Mouse (Mus musculus) liver, embryonic 11.5 days (tissue): Measurements from ENCODE around the gene Reep1. TPM values are rescaled to one million over a fixed set of nuclear protein-coding genes. Genes with fewer than 3 reads are reported as not detected.

Experiments
- ATAC-seq: fragments of 200-750 bp; cut with Nextera tagmentation; replicated peaks from 2 replicates; pipeline ENCODE4 v1.8.0; 2017; ENCODE audit warnings: moderate number of reproducible peaks, mild to moderate bottlenecking, moderate TSS enrichment, moderate library complexity; ENCODE audit not compliant: low FRiP score
- DNase-seq: peaks from one replicate; pipeline ENCODE4 v3.0.0-alpha.2; 2017; ENCODE audit warnings: low spot score
- H3K27ac ChIP-seq: fragments of 300-500 bp; sonication (generic); 2 replicates; pipeline ENCODE4 v1.5.1; 2014; ENCODE audit warnings: mild to moderate bottlenecking, low read depth, low read length, control low read depth
- H3K27me3 ChIP-seq: fragments of 300-500 bp; sonication (generic); replicated peaks from 2 replicates; pipeline ENCODE4 v1.6.1; 2014; ENCODE audit warnings: low read length, mixed read lengths; ENCODE audit not compliant: control insufficient read depth, insufficient read depth
- H3K36me3 ChIP-seq: fragments of 300-500 bp; sonication (generic); 2 replicates; pipeline ENCODE4 v1.6.1; 2014; ENCODE audit warnings: mild to moderate bottlenecking, low read length, moderate library complexity, mixed read lengths; ENCODE audit not compliant: control insufficient read depth, insufficient read depth
- H3K4me1 ChIP-seq: fragments of 300-500 bp; sonication (generic); replicated peaks from 2 replicates; pipeline ENCODE4 v1.6.1; 2014; ENCODE audit warnings: low read length, mixed read lengths; ENCODE audit not compliant: control insufficient read depth, insufficient read depth
- H3K4me2 ChIP-seq: fragments of 300-500 bp; sonication (generic); 2 replicates; pipeline ENCODE4 v1.6.1; 2014; ENCODE audit warnings: mild to moderate bottlenecking, control low read depth, moderate library complexity
- H3K4me3 ChIP-seq: fragments of 300-500 bp; sonication (generic); 2 replicates; pipeline ENCODE4 v1.5.1; 2014; ENCODE audit warnings: low read depth, low read length, control low read depth
- H3K9ac ChIP-seq: fragments of 300-500 bp; sonication (generic); 2 replicates; pipeline ENCODE4 v1.6.1; 2014; ENCODE audit warnings: low read depth, low read length, control low read depth
- H3K9me3 ChIP-seq: fragments of 300-500 bp; sonication (generic); 2 replicates; pipeline ENCODE4 v1.6.1; 2016; ENCODE audit warnings: low read length, inconsistent platforms, mixed read lengths; ENCODE audit not compliant: control insufficient read depth
- WGBS: fragments of 180-500 bp; shearing (Covaris S2); extraction: QIAGEN DNeasy Blood & Tissue Kit; methylation state at CpG from one replicate; pipeline ENCODE4 v1.1.7; 2014; 5-methylcytosine and 5-hydroxymethylcytosine counted together
- polyA plus RNA-seq: library from polyadenylated mRNA; unstranded; fragments of >200 nt; fragmentation: Nextera tagmentation; extraction: Ambion mirVana; gene quantifications from 2 replicates; pipeline ENCODE4 v1.2.1, GENCODE M21; 2014

Reep1 gene
- polyA plus RNA-seq, 1 experiment from 2014 or later, result 11.1 TPM

DNA sequence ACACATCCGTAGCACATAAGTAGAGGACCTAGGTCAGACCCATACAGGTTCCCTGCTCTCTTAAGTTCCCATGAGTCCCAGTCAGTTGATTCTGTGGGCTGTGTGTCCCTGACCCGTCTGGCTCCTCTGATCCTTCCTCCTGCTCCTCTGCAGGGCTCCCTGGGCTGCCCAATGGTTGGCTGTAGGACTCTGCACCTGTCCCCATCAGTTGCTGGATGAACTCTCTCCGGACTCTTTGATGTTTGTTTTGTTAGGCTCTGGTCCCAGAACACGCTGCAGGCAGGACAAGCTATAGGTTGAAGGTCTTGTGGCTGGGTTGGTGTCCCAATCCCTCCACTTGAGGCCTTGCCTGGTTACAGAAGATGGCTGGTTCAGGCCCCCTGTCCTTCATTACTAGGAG lies 51.4 kb downstream of the Reep1 start:
- no peak for DNase-seq
- H3K27ac ChIP-seq, result no peak overlapping the region
- 0 out of 2 replicates have a peak, but pooled peaks have one; percentile 18 for ATAC-seq
- H3K36me3 ChIP-seq, result no peaks in the 10 kb centered on the region
- H3K4me2 ChIP-seq, result no peak overlapping the region
- H3K27me3 ChIP-seq, result no peaks in the 10 kb centered on the region
- WGBS, result 86% methylated on average over 4 of the region's 4 CpGs
- H3K9ac ChIP-seq, result no peak overlapping the region
- no peaks in the 10 kb centered on the region for H3K9me3 ChIP-seq
- H3K4me1 ChIP-seq, result no peaks in the 10 kb centered on the region
- H3K4me3 ChIP-seq, result no peak overlapping the region

DNA sequence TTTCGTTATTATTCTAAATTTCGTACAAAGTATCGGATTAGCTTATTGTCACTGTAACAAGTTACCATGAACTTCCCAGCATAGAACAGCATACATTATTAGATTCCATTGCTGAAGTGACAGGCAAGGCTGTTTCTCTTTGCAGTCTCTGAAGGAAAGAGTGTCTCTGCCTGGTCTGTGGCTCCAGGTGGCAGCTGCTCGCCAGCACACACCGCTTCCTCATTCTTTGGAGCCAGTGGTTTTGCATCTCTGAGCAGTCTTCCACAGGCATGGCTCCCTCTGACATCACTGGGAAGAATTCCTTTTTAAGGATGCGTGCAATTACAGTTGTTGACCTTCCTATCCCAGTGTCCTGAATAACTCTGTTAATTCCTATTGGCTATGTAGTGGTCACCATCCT lies 52.7 kb downstream of the Reep1 start:
- H3K4me3 ChIP-seq, result no peak overlapping the region
- H3K9me3 ChIP-seq, result no peaks in the 10 kb centered on the region
- DNase-seq, result no peak
- H3K27me3 ChIP-seq, result no peaks in the 10 kb centered on the region
- no peaks in the 10 kb centered on the region for H3K4me1 ChIP-seq
- ATAC-seq, result no peak
- no peaks in the 10 kb centered on the region for H3K36me3 ChIP-seq
- WGBS, result 79% methylated on average over 6 of the region's 6 CpGs
- no peak overlapping the region for H3K4me2 ChIP-seq
- H3K27ac ChIP-seq, result no peak overlapping the region
- no peak overlapping the region for H3K9ac ChIP-seq

DNA sequence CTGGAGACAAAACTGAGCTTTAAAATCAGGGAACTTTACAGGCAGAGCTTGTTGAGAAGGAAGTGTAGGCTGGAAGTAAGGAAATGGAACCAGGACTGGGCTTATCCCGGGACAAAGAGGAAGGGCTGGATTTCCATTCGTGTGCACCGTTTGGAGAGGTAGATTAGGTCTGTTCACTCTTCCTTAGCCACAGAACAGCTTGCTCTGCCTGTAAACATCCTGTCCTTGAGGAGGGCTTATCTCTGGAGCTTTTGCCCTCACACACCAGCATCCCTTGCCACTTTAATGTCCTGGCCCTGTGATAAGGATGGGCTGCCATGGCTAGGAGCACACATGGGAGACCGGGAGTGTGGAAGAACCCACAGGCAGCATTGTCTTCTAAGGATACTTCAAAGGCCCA lies 60.4 kb downstream of the Reep1 start:
- 0 out of 2 replicates have a peak, but pooled peaks cover 5% of the 10 kb centered on the region for H3K9me3 ChIP-seq
- ATAC-seq, result 0 out of 2 replicates have a peak, but pooled peaks have one; percentile 34
- WGBS, result 27% methylated on average over 4 of the region's 4 CpGs

DNA sequence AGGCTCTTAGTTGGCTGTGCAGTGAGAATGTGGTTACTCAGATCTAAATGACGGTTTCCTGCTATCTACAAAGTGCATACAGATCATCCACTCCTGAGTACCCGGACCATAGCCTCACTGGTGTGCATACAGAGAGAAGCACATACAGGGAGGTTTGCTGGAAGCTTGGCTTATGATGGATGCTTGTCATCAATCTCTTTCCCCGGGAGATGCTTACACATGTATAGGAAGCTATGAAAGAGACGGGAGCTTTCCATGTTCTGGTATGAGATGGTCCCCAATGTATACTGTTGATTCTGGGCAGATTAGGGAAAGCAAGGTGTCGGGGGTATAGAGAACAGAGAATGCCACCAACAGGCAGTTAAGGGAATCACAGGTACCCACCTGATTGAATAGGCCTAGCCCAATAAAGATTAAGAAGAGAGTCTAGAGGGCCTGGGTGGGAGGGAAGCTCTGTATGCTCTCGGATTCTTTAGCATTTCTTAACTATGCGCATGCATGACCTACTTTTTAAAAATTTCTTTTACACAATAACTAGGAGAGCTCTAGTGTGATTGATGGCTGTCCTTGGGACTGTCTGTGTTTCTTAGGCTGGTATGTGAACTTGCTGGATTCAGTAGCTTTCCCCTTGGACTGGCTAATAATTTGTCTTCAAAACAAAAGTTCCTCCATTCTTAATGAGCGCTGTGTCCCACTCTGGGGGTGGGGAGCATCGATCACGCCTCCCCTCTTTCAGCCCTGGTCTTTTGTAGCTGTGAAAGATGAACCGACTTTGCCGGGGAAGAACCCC lies 62.7 kb downstream of the Reep1 start:
- Histone ChIP-seq H3K4me1 (0 out of 2 replicates have a peak, but pooled peaks cover 4% of the 10 kb centered on the region), H3K4me3 (no peak overlapping the region), H3K4me2 (no peak overlapping the region), H3K27ac (no peak overlapping the region), H3K9me3 (0 out of 2 replicates have a peak, but pooled peaks cover 5% of the 10 kb centered on the region), H3K9ac (no peak overlapping the region), H3K36me3 (no peaks in the 10 kb centered on the region), H3K27me3 (no peaks in the 10 kb centered on the region)
- WGBS, result 75% methylated on average over 12 of the region's 12 CpGs
- no peak for DNase-seq
- ATAC-seq, result no peak

More for the DNA sequence above, 60.4 kb downstream of the Reep1 start:
- no peak for DNase-seq
- no peak overlapping the region for H3K4me3 ChIP-seq
- H3K4me1 ChIP-seq, result 0 out of 2 replicates have a peak, but pooled peaks cover 4% of the 10 kb centered on the region
- H3K27ac ChIP-seq, result no peak overlapping the region; the same call in 1 of the 2 replicates
- no peak overlapping the region for H3K4me2 ChIP-seq
- no peak overlapping the region for H3K9ac ChIP-seq
- H3K36me3 ChIP-seq, result no peaks in the 10 kb centered on the region
- no peaks in the 10 kb centered on the region for H3K27me3 ChIP-seq

DNA sequence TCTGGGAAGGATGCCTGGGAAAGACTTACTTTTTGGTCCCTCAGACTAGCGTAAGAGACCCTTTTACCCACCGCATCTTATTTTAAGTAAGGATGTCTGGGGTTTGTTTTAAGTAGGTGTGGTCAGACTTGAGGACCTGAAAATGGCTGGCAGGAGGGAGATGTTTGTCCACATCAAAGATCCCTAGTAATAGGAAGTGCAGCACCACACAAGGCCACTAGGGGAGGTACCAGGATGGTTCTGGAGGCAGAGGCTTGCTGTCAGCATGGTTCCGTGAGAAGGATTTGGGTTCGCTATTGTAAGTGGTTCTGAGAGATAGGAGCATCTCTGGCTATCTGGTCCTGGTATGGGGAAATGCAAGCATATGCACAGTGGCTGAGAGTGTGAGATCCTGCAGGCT lies 63.5 kb downstream of the Reep1 start:
- H3K4me3 ChIP-seq, result no peak overlapping the region
- H3K36me3 ChIP-seq, result no peaks in the 10 kb centered on the region
- DNase-seq, result no peak
- H3K27ac ChIP-seq, result no peak overlapping the region
- ATAC-seq, result no peak
- 0 out of 2 replicates have a peak, but pooled peaks cover 5% of the 10 kb centered on the region for H3K9me3 ChIP-seq
- H3K27me3 ChIP-seq, result no peaks in the 10 kb centered on the region
- H3K4me1 ChIP-seq, result 0 out of 2 replicates have a peak, but pooled peaks cover 4% of the 10 kb centered on the region
- H3K4me2 ChIP-seq, result no peak overlapping the region
- 96% methylated on average over 4 of the region's 4 CpGs for WGBS
- no peak overlapping the region for H3K9ac ChIP-seq

DNA sequence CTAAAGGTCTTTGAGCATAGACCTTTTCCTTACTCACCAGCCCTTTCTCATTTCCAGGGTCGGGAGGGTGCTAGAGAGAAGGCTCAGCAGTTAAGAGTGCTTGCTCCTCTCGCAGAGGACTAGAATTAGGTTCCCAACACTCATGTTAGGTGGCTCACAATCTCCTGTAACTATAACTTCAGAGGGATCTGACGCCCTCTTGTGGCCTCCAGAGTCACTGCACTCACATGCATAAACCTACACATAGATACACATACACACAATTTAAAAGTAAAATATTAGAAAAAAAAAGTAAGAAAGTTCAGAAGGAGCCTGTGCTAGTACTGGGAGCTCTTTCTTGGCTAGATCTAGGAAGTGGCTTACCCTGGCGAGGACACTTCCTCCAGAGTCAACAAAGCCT lies 63.9 kb downstream of the Reep1 start:
- Histone ChIP-seq H3K4me3 (no peak overlapping the region), H3K27me3 (no peaks in the 10 kb centered on the region), H3K36me3 (no peaks in the 10 kb centered on the region), H3K27ac (no peak overlapping the region), H3K9me3 (0 out of 2 replicates have a peak, but pooled peaks cover 5% of the 10 kb centered on the region), H3K4me1 (0 out of 2 replicates have a peak, but pooled peaks cover 4% of the 10 kb centered on the region), H3K4me2 (no peak overlapping the region), H3K9ac (no peak overlapping the region)
- no peak for DNase-seq
- no peak for ATAC-seq
- WGBS, result 88% methylated on average over 4 of the region's 4 CpGs

DNA sequence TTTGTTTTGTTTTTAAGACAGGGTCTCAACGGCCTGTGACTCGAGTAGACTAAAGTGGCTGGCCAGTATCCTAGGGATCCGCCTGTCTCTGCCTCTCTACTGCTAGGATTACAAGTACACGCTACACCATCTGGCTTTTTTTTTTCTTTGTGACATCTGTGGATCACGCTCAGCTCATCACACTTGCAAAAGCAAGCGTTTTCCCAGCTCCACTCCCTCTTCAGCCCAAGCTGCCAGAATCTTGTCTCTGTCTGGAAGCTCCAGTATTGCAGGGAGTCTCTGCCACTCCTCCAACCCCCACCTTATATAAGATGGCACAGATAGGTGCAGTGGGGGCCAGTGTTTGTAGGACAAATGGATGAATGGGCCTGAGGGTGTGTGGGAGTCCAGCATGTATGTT lies 64.8 kb downstream of the Reep1 start:
- H3K4me2 ChIP-seq, result no peak overlapping the region
- H3K4me1 ChIP-seq, result 0 out of 2 replicates have a peak, but pooled peaks cover 4% of the 10 kb centered on the region
- 89% methylated on average over 6 of the region's 6 CpGs for WGBS
- no peak overlapping the region for H3K9ac ChIP-seq
- no peak for ATAC-seq
- H3K4me3 ChIP-seq, result no peak overlapping the region
- H3K9me3 ChIP-seq, result 0 out of 2 replicates have a peak, but pooled peaks cover 5% of the 10 kb centered on the region
- H3K27ac ChIP-seq, result no peak overlapping the region
- H3K27me3 ChIP-seq, result no peaks in the 10 kb centered on the region
- no peaks in the 10 kb centered on the region for H3K36me3 ChIP-seq
- DNase-seq, result no peak

DNA sequence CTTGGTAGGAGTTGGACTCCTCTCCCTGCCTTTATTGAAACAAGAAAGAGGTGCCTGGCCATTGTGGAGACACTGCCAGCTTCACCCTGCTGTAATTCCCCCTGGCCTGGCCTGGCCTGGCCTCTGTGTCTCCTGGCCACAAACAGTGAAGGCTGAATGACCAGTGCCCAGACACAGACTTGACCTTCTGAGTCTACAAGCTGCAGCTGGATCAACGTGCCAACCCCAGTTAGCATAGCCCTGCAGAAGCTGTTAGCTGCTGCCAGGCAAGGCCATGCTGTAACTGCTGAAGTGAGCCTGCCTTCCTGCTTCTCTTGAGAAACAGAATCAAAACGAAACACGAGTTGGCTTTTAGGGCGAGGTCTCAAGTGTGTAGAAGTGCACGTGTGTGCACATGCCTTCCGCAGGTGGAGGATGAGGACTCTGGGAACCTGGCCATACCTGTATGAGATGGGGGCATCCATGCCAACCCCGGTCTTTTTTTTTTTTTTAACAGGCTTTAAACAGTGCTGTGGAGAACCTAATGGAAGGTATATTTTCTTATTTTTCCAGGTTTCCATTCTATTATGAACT lies 65.4 kb downstream of the Reep1 start:
- no peak for ATAC-seq

More for the DNA sequence above, 65.4 kb downstream of the Reep1 start:
- Histone ChIP-seq H3K9me3 (0 out of 2 replicates have a peak, but pooled peaks cover 5% of the 10 kb centered on the region), H3K4me1 (0 out of 2 replicates have a peak, but pooled peaks cover 4% of the 10 kb centered on the region), H3K27me3 (no peaks in the 10 kb centered on the region), H3K9ac (no peak overlapping the region), H3K4me3 (no peak overlapping the region), H3K4me2 (no peak overlapping the region), H3K36me3 (no peaks in the 10 kb centered on the region), H3K27ac (no peak overlapping the region)
- 87% methylated on average over 7 of the region's 7 CpGs for WGBS
- no peak for DNase-seq
